Mouse (Mus musculus) lung, embryonic 14.5 days (tissue): Measurements from ENCODE around the gene Lgals2. TPM values are rescaled to one million over a fixed set of nuclear protein-coding genes. Genes with fewer than 3 reads are reported as not detected.

Source experiments
- ATAC-seq: fragments of 200-750 bp; cut with Nextera tagmentation; 2 replicates; pipeline ENCODE4 v1.8.0; 2017; ENCODE audit warnings: mild to moderate bottlenecking, moderate TSS enrichment, moderate library complexity; ENCODE audit not compliant: insufficient read depth
- DNase-seq: peaks from one replicate; pipeline ENCODE4 v3.0.0-alpha.2; 2015
- H3K27ac ChIP-seq: fragments of 300-500 bp; sonication (generic); 2 replicates; pipeline ENCODE4 v1.5.1; 2014; ENCODE audit warnings: low read depth, mild to moderate bottlenecking, moderate library complexity
- H3K27me3 ChIP-seq: fragments of 300-500 bp; sonication (generic); 2 replicates; pipeline ENCODE4 v1.6.1; 2014; ENCODE audit warnings: low read length, control low read depth; ENCODE audit not compliant: insufficient read depth
- H3K36me3 ChIP-seq: fragments of 300-500 bp; sonication (generic); 2 replicates; pipeline ENCODE4 v1.6.1; 2014; ENCODE audit warnings: control low read depth; ENCODE audit not compliant: insufficient read depth
- H3K4me1 ChIP-seq: fragments of 300-500 bp; sonication (generic); 2 replicates; pipeline ENCODE4 v1.6.1; 2014; ENCODE audit warnings: antibody characterized with exemption, control low read depth; ENCODE audit not compliant: insufficient read depth
- H3K4me2 ChIP-seq: fragments of 300-500 bp; sonication (generic); 2 replicates; pipeline ENCODE4 v1.6.1; 2014; ENCODE audit warnings: mild to moderate bottlenecking
- H3K4me3 ChIP-seq: fragments of 300-500 bp; sonication (generic); 2 replicates; pipeline ENCODE4 v1.5.1; 2014; ENCODE audit warnings: low read depth, low read length
- H3K9ac ChIP-seq: fragments of 300-500 bp; sonication (generic); 2 replicates; pipeline ENCODE4 v1.6.1; 2014
- H3K9me3 ChIP-seq: fragments of 300-500 bp; sonication (generic); 2 replicates; pipeline ENCODE4 v1.6.1; 2016; ENCODE audit warnings: low read depth, low read length, control low read depth
- CTCF ChIP-seq: IDR thresholded peaks from 2 replicates; pipeline ENCODE4 v1.5.1; 2016; ENCODE audit warnings: antibody characterized with exemption, low read depth
- WGBS: fragments of 180-500 bp; shearing (Covaris S2); extraction: QIAGEN DNeasy Blood & Tissue Kit; methylation state at CpG from one replicate; pipeline ENCODE4 v1.1.7; 2014; 5-methylcytosine and 5-hydroxymethylcytosine counted together
- polyA plus RNA-seq: library from polyadenylated mRNA; unstranded; fragments of >200 nt; fragmentation: Nextera tagmentation; extraction: Ambion mirVana; gene quantifications from 2 replicates; pipeline ENCODE4 v1.2.1, GENCODE M21; 2014

The Lgals2 gene
- 0.34 TPM in 1 of 2 replicates, not detected in the other for polyA plus RNA-seq

GRCm38 (mm10) chr15:78855303-78855965 lies at the start of gene Lgals2:
Lgals2 (minus strand) TSS chr15:78855529.
- H3K9ac ChIP-seq: no peak within 1 kb of the TSS
- no peak within 1 kb of the TSS for H3K4me2 ChIP-seq
- WGBS: 63% methylated on average over 8 of the region's 8 CpGs
- H3K4me1 ChIP-seq: peaks cover 8% of the 10 kb centered on the region
- H3K9me3 ChIP-seq: no peaks in the 10 kb centered on the region
- no peak for TF ChIP-seq CTCF
- ATAC-seq: no peak
- H3K27me3 ChIP-seq: no peaks in the 10 kb centered on the region
- DNase-seq: no peak
- H3K36me3 ChIP-seq: peaks cover 1% of the 10 kb centered on the region; the same call in 1 of the 2 replicates
- no peak within 1 kb of the TSS for H3K27ac ChIP-seq
- no peak within 1 kb of the TSS for H3K4me3 ChIP-seq

GRCm38 (mm10) chr15:78903243-78903642 lies 47.9 kb upstream of the Lgals2 start:
- ATAC-seq: peak; percentile 3; the same call in 1 of the 2 replicates
- peak overlapping the region; percentile 19; the same call in 1 of the 2 replicates for H3K9ac ChIP-seq

GRCm38 (mm10) chr15:78901422-78901789 lies 46.1 kb upstream of the Lgals2 start:
- Histone ChIP-seq H3K4me3 (peak overlapping the region; percentile 72), H3K36me3 (peaks cover 37% of the 10 kb centered on the region), H3K27ac (peak overlapping the region; percentile 51), H3K4me1 (0 out of 2 replicates have a peak, but pooled peaks cover 13% of the 10 kb centered on the region), H3K9ac (peak overlapping the region; percentile 74), H3K9me3 (no peaks in the 10 kb centered on the region), H3K27me3 (no peaks in the 10 kb centered on the region), H3K4me2 (peak overlapping the region; percentile 89)
- WGBS: 35% methylated on average over 8 of the region's 8 CpGs
- ATAC-seq: 0 out of 2 replicates have a peak, but pooled peaks have one; percentile 2
- peak; percentile 23 for DNase-seq
- peak; percentile 39; the same call in 1 of the 2 replicates for TF ChIP-seq CTCF

More at GRCm38 (mm10) chr15:78903243-78903642, 47.9 kb upstream of the Lgals2 start:
- Histone ChIP-seq H3K27me3 (no peaks in the 10 kb centered on the region), H3K36me3 (peaks cover 55% of the 10 kb centered on the region), H3K4me2 (no peak overlapping the region), H3K4me3 (no peak overlapping the region), H3K27ac (no peak overlapping the region), H3K4me1 (0 out of 2 replicates have a peak, but pooled peaks cover 13% of the 10 kb centered on the region), H3K9me3 (no peaks in the 10 kb centered on the region)
- DNase-seq: peak; percentile 94
- peak; percentile 95 for TF ChIP-seq CTCF
- 4% methylated on average over 2 of the region's 2 CpGs for WGBS

GRCm38 (mm10) chr15:78900585-78901421 lies 45.5 kb upstream of the Lgals2 start:
- Histone ChIP-seq H3K4me1 (0 out of 2 replicates have a peak, but pooled peaks cover 13% of the 10 kb centered on the region), H3K27ac (peak overlapping the region; percentile 51), H3K4me2 (peak overlapping the region; percentile 89), H3K27me3 (no peaks in the 10 kb centered on the region), H3K9ac (peak overlapping the region; percentile 74), H3K9me3 (no peaks in the 10 kb centered on the region), H3K4me3 (peak overlapping the region; percentile 72), H3K36me3 (peaks cover 32% of the 10 kb centered on the region)
- 15% methylated on average over 18 of the region's 18 CpGs for WGBS
- 0 out of 2 replicates have a peak, but pooled peaks have one; percentile 18 for ATAC-seq
- TF ChIP-seq CTCF: no peak
- peak; percentile 37 for DNase-seq

GRCm38 (mm10) chr15:78899740-78900584 lies 44.6 kb upstream of the Lgals2 start, which contains the start of gene Sh3bp1:
Sh3bp1 (plus strand) TSS chr15:78899768.
- Histone ChIP-seq H3K9me3 (no peaks in the 10 kb centered on the region), H3K4me2 (peak within 1 kb of the TSS; percentile 89), H3K36me3 (peaks cover 28% of the 10 kb centered on the region), H3K9ac (peak within 1 kb of the TSS; percentile 74), H3K4me1 (0 out of 2 replicates have a peak, but pooled peaks cover 13% of the 10 kb centered on the region), H3K27ac (peak within 1 kb of the TSS; percentile 72), H3K27me3 (no peaks in the 10 kb centered on the region), H3K4me3 (peak within 1 kb of the TSS; percentile 72)
- ATAC-seq: peak; percentile 63
- 1% methylated on average over 46 of the region's 47 CpGs for WGBS
- DNase-seq: peak; percentile 84
- no peak for TF ChIP-seq CTCF

GRCm38 (mm10) chr15:78899409-78899739 lies 44.0 kb upstream of the Lgals2 start, which contains the start of gene Gm49510:
Gm49510 (plus strand) TSS chr15:78899667.
- H3K4me1 ChIP-seq: 0 out of 2 replicates have a peak, but pooled peaks cover 13% of the 10 kb centered on the region
- peak within 1 kb of the TSS; percentile 72 for H3K4me3 ChIP-seq
- no peaks in the 10 kb centered on the region for H3K9me3 ChIP-seq
- H3K36me3 ChIP-seq: peaks cover 28% of the 10 kb centered on the region
- no peak for DNase-seq
- H3K4me2 ChIP-seq: peak within 1 kb of the TSS; percentile 89
- 1% methylated on average over 20 of the region's 20 CpGs for WGBS
- peak within 1 kb of the TSS; percentile 72 for H3K27ac ChIP-seq
- H3K27me3 ChIP-seq: no peaks in the 10 kb centered on the region
- 0 out of 2 replicates have a peak, but pooled peaks have one; percentile 2 for ATAC-seq
- peak within 1 kb of the TSS; percentile 74 for H3K9ac ChIP-seq
- TF ChIP-seq CTCF: no peak
